In genomic region chr14:117519574-117519973, GRCm38 (mm10) we compare ENCODE assay signal across 9 mouse cellular contexts.
DNase-seq lines count a peak whose midpoint lies in the region; ATAC-seq lines count a peak whose summit lies in the region.
"Had no signal": no experiment of that assay in that cellular context is flagged by ENCODE, and none has a peak within 500 bp of the region (broad histone marks: within the 10 kb centered on the region; RNA-seq: fewer than 3 reads in every experiment).

No protein-coding gene starts in this region.

- no peaks in the 10 kb centered on the region for H3K4me1 ChIP-seq in forebrain, embryonic 13.5 days
- H3K4me1 ChIP-seq in forebrain, embryonic 12.5 days: no peaks in the 10 kb centered on the region

- no peaks in the 10 kb centered on the region for H3K36me3 ChIP-seq in forebrain, embryonic 13.5 days (ENCODE audit: poor library complexity, severe bottlenecking)
- H3K36me3 ChIP-seq in forebrain, embryonic 12.5 days (replicated peaks): no peaks in the 10 kb centered on the region
- H3K36me3 ChIP-seq: embryonic facial prominence, embryonic 13.5 days had no signal

- H3K9me3 ChIP-seq in forebrain, embryonic 13.5 days (replicated peaks): no peaks in the 10 kb centered on the region
- no peaks in the 10 kb centered on the region for H3K9me3 ChIP-seq in forebrain, embryonic 12.5 days
- H3K9me3 ChIP-seq: embryonic facial prominence, embryonic 13.5 days had no signal

- H3K4me3 ChIP-seq in forebrain, embryonic 13.5 days: no peak overlapping the region
- H3K4me3 ChIP-seq in forebrain, embryonic 12.5 days (replicated peaks): no peak overlapping the region
- H3K4me3 ChIP-seq: embryonic facial prominence, embryonic 13.5 days had no signal

- peak; percentile 4 for DNase-seq in urinary bladder, postnatal 25 days (ENCODE audit: low spot score)
- DNase-seq in urinary bladder, postnatal 4 days (ENCODE audit: low spot score in 2 of 2): no peak
- peak; percentile 5 to 27 for DNase-seq in left cerebral cortex, adult 8-10 months (ENCODE audit: low spot score in 2 of 2)
- DNase-seq in thymus, postnatal 25 days: no peak
- DNase-seq in gastrocnemius, postnatal 10 days: no peak
- no peak for DNase-seq in kidney, adult 18-20 months

- H3K9ac ChIP-seq in forebrain, embryonic 13.5 days: no peak overlapping the region
- no peak overlapping the region for H3K9ac ChIP-seq in forebrain, embryonic 12.5 days
- H3K9ac ChIP-seq: embryonic facial prominence, embryonic 13.5 days had no signal

- no peak overlapping the region for H3K4me2 ChIP-seq in forebrain, embryonic 13.5 days
- H3K4me2 ChIP-seq in forebrain, embryonic 12.5 days: no peak overlapping the region
- H3K4me2 ChIP-seq: embryonic facial prominence, embryonic 13.5 days had no signal

- H3K27me3 ChIP-seq in forebrain, embryonic 13.5 days: no peaks in the 10 kb centered on the region
- no peaks in the 10 kb centered on the region for H3K27me3 ChIP-seq in forebrain, embryonic 12.5 days
- H3K27me3 ChIP-seq: embryonic facial prominence, embryonic 13.5 days had no signal

- peak; percentile 61; the same call in 1 of the 2 replicates for ATAC-seq in forebrain, embryonic 13.5 days
- no peak for ATAC-seq in forebrain, embryonic 12.5 days (ENCODE audit: low FRiP score)

- WGBS in forebrain, embryonic 13.5 days: 71% methylated on average over 8 of the region's 8 CpGs
- WGBS in forebrain, embryonic 12.5 days: 84% methylated on average over 8 of the region's 8 CpGs

- H3K27ac ChIP-seq in forebrain, embryonic 13.5 days: no peak overlapping the region
- no peak overlapping the region for H3K27ac ChIP-seq in forebrain, embryonic 12.5 days
- H3K27ac ChIP-seq: embryonic facial prominence, embryonic 13.5 days had no signal

Comparison
In these comparisons a context has a peak if more than half of its experiments do, and no peak if none do; other contexts are left out.
1. DNase-seq: peak in urinary bladder, postnatal 25 days (single experiment) and left cerebral cortex, adult 8-10 months (2 of 2); none in urinary bladder, postnatal 4 days (0 of 2), thymus, postnatal 25 days (single experiment), gastrocnemius, postnatal 10 days (single experiment) and kidney, adult 18-20 months (single experiment).